Mouse (Mus musculus) kidney, embryonic 14.5 days (tissue): Measurements from ENCODE around the gene Mgam. TPM values are rescaled to one million over a fixed set of nuclear protein-coding genes. Genes with fewer than 3 reads are reported as not detected.

ENCODE experiments used
- ATAC-seq: fragments of 200-750 bp; cut with Nextera tagmentation; 2 replicates; pipeline ENCODE4 v1.8.0; 2017; ENCODE audit warnings: moderate number of reproducible peaks, mild to moderate bottlenecking, moderate TSS enrichment, moderate library complexity; ENCODE audit not compliant: low FRiP score, low TSS enrichment
- H3K27ac ChIP-seq: fragments of 300-500 bp; sonication (generic); 2 replicates; pipeline ENCODE4 v1.5.1; 2014; ENCODE audit warnings: low read depth, mild to moderate bottlenecking, low read length, moderate library complexity, mixed read lengths
- H3K27me3 ChIP-seq: fragments of 300-500 bp; sonication (generic); 2 replicates; pipeline ENCODE4 v1.6.1; 2014; ENCODE audit warnings: mild to moderate bottlenecking, low read length; ENCODE audit not compliant: control insufficient read depth, insufficient read depth
- H3K36me3 ChIP-seq: fragments of 300-500 bp; sonication (generic); 2 replicates; pipeline ENCODE4 v1.6.1; 2014; ENCODE audit warnings: low read length, mixed read lengths; ENCODE audit not compliant: control insufficient read depth, insufficient read depth
- H3K4me1 ChIP-seq: fragments of 300-500 bp; sonication (generic); 2 replicates; pipeline ENCODE4 v1.6.1; 2014; ENCODE audit warnings: low read length, mixed read lengths; ENCODE audit not compliant: control insufficient read depth, insufficient read depth
- H3K4me2 ChIP-seq: fragments of 300-500 bp; sonication (generic); replicated peaks from 2 replicates; pipeline ENCODE4 v1.6.1; 2014; ENCODE audit warnings: low read depth, mild to moderate bottlenecking, low read length
- H3K4me3 ChIP-seq: fragments of 300-500 bp; sonication (generic); 2 replicates; pipeline ENCODE4 v1.5.1; 2014; ENCODE audit warnings: mild to moderate bottlenecking, low read length
- H3K9ac ChIP-seq: fragments of 300-500 bp; sonication (generic); 2 replicates; pipeline ENCODE4 v1.6.1; 2014; ENCODE audit warnings: low read depth, mild to moderate bottlenecking, low read length, moderate library complexity
- H3K9me3 ChIP-seq: fragments of 300-500 bp; sonication (generic); 2 replicates; pipeline ENCODE4 v1.6.1; 2016; ENCODE audit warnings: low read length; ENCODE audit not compliant: control insufficient read depth
- WGBS: fragments of 180-500 bp; shearing (Covaris S2); extraction: QIAGEN DNeasy Blood & Tissue Kit; methylation state at CpG from one replicate; pipeline ENCODE4 v1.1.7; 2014; 5-methylcytosine and 5-hydroxymethylcytosine counted together
- polyA plus RNA-seq: library from polyadenylated mRNA; unstranded; fragments of >200 nt; fragmentation: Nextera tagmentation; extraction: Ambion mirVana; gene quantifications from 2 replicates; pipeline ENCODE4 v1.2.1, GENCODE M21; 2014

Mgam gene
- polyA plus RNA-seq, 1 experiment from 2014 or later: 1.4 TPM

GRCm38 (mm10) chr6:40778458-40778857 lies 149.8 kb downstream of the Mgam start:
- no peaks in the 10 kb centered on the region for H3K27me3 ChIP-seq
- no peak overlapping the region for H3K9ac ChIP-seq
- H3K4me2 ChIP-seq: no peak overlapping the region
- H3K9me3 ChIP-seq: no peaks in the 10 kb centered on the region
- no peak for ATAC-seq
- H3K4me3 ChIP-seq: no peak overlapping the region
- no peaks in the 10 kb centered on the region for H3K36me3 ChIP-seq
- WGBS: 28% methylated on average over 4 of the region's 4 CpGs
- H3K4me1 ChIP-seq: no peaks in the 10 kb centered on the region
- H3K27ac ChIP-seq: no peak overlapping the region

GRCm38 (mm10) chr6:40783637-40784036 lies 155.0 kb downstream of the Mgam start:
- Histone ChIP-seq H3K27me3 (no peaks in the 10 kb centered on the region), H3K4me3 (no peak overlapping the region), H3K27ac (no peak overlapping the region), H3K9me3 (no peaks in the 10 kb centered on the region), H3K4me2 (no peak overlapping the region), H3K9ac (no peak overlapping the region), H3K4me1 (no peaks in the 10 kb centered on the region), H3K36me3 (no peaks in the 10 kb centered on the region)
- ATAC-seq: no peak
- 57% methylated on average over 1 of the region's 1 CpGs for WGBS

GRCm38 (mm10) chr6:40784378-40784777 lies 155.7 kb downstream of the Mgam start:
- Histone ChIP-seq H3K36me3 (no peaks in the 10 kb centered on the region), H3K27ac (no peak overlapping the region), H3K4me3 (no peak overlapping the region), H3K27me3 (no peaks in the 10 kb centered on the region), H3K4me1 (no peaks in the 10 kb centered on the region), H3K9me3 (no peaks in the 10 kb centered on the region), H3K9ac (no peak overlapping the region), H3K4me2 (no peak overlapping the region)
- WGBS: 91% methylated on average over 3 of the region's 3 CpGs
- no peak for ATAC-seq

- Histone ChIP-seq H3K9me3 (no peaks in the 10 kb centered on the region), H3K9ac (no peak overlapping the region), H3K27ac (no peak overlapping the region), H3K36me3 (no peaks in the 10 kb centered on the region), H3K4me2 (no peak overlapping the region), H3K4me3 (no peak overlapping the region), H3K27me3 (no peaks in the 10 kb centered on the region), H3K4me1 (no peaks in the 10 kb centered on the region)
- ATAC-seq: no peak
- WGBS: 75% methylated on average over 4 of the region's 4 CpGs
Observed at GRCm38 (mm10) chr6:40795077-40795812, 166.6 kb downstream of the Mgam start.

DNA sequence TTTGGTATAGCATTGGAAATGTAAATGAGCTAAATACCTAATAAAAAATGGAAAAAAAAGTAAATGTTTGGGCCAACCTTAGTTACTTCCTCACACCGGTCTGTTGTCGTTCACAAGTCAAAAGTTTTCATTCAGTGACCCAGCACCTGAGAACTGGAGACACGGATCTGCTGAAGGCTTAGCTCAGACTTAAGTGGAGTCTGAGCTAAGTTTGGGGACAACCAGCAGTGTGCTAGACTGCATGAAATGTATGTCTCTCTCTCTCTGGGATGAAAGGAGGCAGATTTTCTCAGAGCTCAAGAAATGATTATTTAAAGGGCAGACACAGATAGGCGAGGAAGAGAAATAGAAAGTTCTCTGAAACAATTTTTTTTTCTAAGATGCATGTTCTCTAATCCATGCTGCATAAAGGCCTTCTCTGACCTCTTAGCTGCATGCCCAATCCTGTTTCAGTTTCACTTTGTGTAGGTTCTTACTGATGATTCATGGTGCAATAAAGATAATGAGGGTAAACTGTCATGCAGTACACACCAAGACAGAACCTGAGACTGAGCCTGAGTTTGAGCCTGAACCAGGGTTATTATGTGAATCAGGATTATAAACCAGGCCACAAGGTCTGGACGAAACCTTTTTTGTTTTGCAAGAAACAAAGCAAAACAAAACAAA lies 189.7 kb downstream of the Mgam start:
- no peak for ATAC-seq

More for the DNA sequence above, 189.7 kb downstream of the Mgam start:
- H3K36me3 ChIP-seq: no peaks in the 10 kb centered on the region
- H3K4me1 ChIP-seq: no peaks in the 10 kb centered on the region
- no peak overlapping the region for H3K4me2 ChIP-seq
- H3K27ac ChIP-seq: no peak overlapping the region
- H3K27me3 ChIP-seq: no peaks in the 10 kb centered on the region
- H3K9ac ChIP-seq: no peak overlapping the region
- no peak overlapping the region for H3K4me3 ChIP-seq
- WGBS: 78% methylated on average over 5 of the region's 5 CpGs
- H3K9me3 ChIP-seq: no peaks in the 10 kb centered on the region

Other genes starting within 250 kb of the Mgam start
- gene E330009J07Rik, start 192.7 kb upstream of the Mgam start, polyA plus RNA-seq: 14.0 and 17.7 TPM in 2 replicates
- gene Wee2, start 189.7 kb upstream of the Mgam start, polyA plus RNA-seq: 0.09 TPM in 1 of 2 replicates, not detected in the other
- gene Ssbp1, start 157.5 kb upstream of the Mgam start, polyA plus RNA-seq: 177 and 241 TPM in 2 replicates
- gene Tas2r137, start 137.6 kb upstream of the Mgam start, polyA plus RNA-seq: not detected in 2 replicates
- gene Tas2r108, start 135.3 kb upstream of the Mgam start, polyA plus RNA-seq: not detected in 2 replicates
- gene Prss37, start 109.3 kb upstream of the Mgam start, polyA plus RNA-seq: not detected in 2 replicates
- gene Olfr461, start 73.8 kb upstream of the Mgam start, polyA plus RNA-seq: 0.07 TPM in 1 of 2 replicates, not detected in the other
- gene Olfr460, start 59.3 kb upstream of the Mgam start, polyA plus RNA-seq: not detected in 2 replicates
- 0.34 and 0.43 TPM in 2 replicates for gene Clec5a, start 43.0 kb upstream of the Mgam start, polyA plus RNA-seq
- not detected in 2 replicates for gene Tas2r138, start 15.5 kb upstream of the Mgam start, polyA plus RNA-seq